Mouse (Mus musculus): ENCODE results near the gene Hmgcr. TPM values are rescaled to one million over a fixed set of nuclear protein-coding genes. Genes with fewer than 3 reads are reported as not detected.

Gene Hmgcr
- 6.7 and 16.0 TPM in 2 replicates for polyA plus RNA-seq (2012; rRNA removed; ENCODE audit: low replicate concordance)

DNA sequence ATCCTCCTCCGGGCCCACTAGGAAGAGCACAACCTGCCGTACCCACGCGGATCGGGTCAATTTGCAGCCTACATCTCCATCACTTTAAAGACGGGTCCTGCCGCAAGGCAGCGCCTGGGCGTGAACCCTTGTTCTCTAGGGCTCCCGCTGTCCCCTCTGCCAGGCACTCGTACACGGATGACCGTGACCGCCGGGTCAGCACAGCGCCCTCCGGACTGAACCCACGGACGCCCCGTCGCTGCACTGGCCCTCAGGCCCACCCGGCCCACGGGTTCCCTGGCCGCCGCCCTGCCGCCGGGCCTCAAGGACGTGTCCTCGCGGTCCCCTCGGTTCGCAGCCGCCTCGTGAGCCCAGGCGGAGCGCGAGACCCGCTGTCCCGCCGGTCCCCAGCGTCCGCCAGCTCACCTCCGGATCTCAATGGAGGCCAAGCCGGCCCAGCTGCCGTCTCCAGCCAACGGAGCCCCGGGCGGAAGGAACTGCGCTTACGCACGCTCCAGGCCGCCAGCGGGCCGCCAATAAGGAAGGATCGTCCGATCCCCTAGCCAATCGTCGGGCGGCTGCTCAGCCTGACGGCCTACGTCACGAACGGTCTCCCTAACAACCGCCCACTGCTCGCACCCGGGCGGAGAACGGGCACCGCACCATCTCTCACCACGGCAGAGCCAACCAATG lies at the start of gene Hmgcr:
Gene Hmgcr, minus strand, starts transcription at position 531 of the 672 bp plus-strand sequence.

Other genes with a start within 250 kb of the Hmgcr start
- 0.30 TPM in 1 of 2 replicates, not detected in the other for gene Ankdd1b, start 199.7 kb downstream of the Hmgcr start, polyA plus RNA-seq (2012; rRNA removed; ENCODE audit: low replicate concordance)
- gene Gm17622, start 180.2 kb downstream of the Hmgcr start, polyA plus RNA-seq (2012; rRNA removed; ENCODE audit: low replicate concordance): not detected in 2 replicates
- 2.2 and 2.3 TPM in 2 replicates for gene Polk, start 128.4 kb downstream of the Hmgcr start, polyA plus RNA-seq (2012; rRNA removed; ENCODE audit: low replicate concordance)
- gene Col4a3bp, start 128.3 kb downstream of the Hmgcr start, polyA plus RNA-seq (2012; rRNA removed; ENCODE audit: low replicate concordance): 12.0 and 14.5 TPM in 2 replicates
- gene Ankrd31, start 77.3 kb upstream of the Hmgcr start, polyA plus RNA-seq (2012; rRNA removed; ENCODE audit: low replicate concordance): not detected in 2 replicates